Mouse (Mus musculus) myocyte (in vitro differentiated cells): ENCODE data around the gene Rnf169.

ENCODE experiments used
- CEBPB ChIP-seq: IDR thresholded peaks from 2 replicates; pipeline ENCODE4 v1.6.1; 2011; ENCODE audit warnings: mild to moderate bottlenecking, moderate library complexity; ENCODE audit not compliant: poor library complexity, insufficient read depth, severe bottlenecking
- E2F4 ChIP-seq: IDR thresholded peaks from one replicate; pipeline ENCODE4 v1.6.1; 2011; ENCODE audit warnings: mild to moderate bottlenecking, control low read depth, moderate library complexity; ENCODE audit not compliant: insufficient read depth
- MAX ChIP-seq: IDR thresholded peaks from one replicate; pipeline ENCODE4 v1.6.1; 2011; ENCODE audit warnings: low read depth, mild to moderate bottlenecking, control low read depth
- MYOD1 ChIP-seq, 3 experiments: IDR thresholded peaks; one replicate each; pipeline ENCODE4 v1.6.1; 2011; ENCODE audit warnings: control low read depth in 2 of 3, low read depth in 2 of 3, mild to moderate bottlenecking in 2 of 3, moderate library complexity in 1 of 3; ENCODE audit not compliant: insufficient read length in 2 of 3, control insufficient read depth in 1 of 3
- MYOG ChIP-seq, 3 experiments: IDR thresholded peaks; one replicate each; pipeline ENCODE4 v1.6.1; 2011; ENCODE audit warnings: control low read depth in 2 of 3, low read depth in 2 of 3, mild to moderate bottlenecking in 2 of 3; ENCODE audit not compliant: insufficient read length in 2 of 3, control insufficient read depth in 1 of 3, insufficient read depth in 1 of 3
- POLR2A ChIP-seq: IDR thresholded peaks from one replicate; pipeline ENCODE4 v1.6.1; 2011; ENCODE audit warnings: low read depth, mild to moderate bottlenecking, control low read depth, moderate library complexity; ENCODE audit not compliant: insufficient read length
- POLR2AphosphoS2 ChIP-seq: IDR thresholded peaks from one replicate; pipeline ENCODE4 v1.6.1; 2011; ENCODE audit warnings: low read depth, control low read depth; ENCODE audit not compliant: insufficient read length
- SRF ChIP-seq: IDR thresholded peaks from one replicate; pipeline ENCODE4 v1.6.1; 2011; ENCODE audit warnings: low read depth; ENCODE audit not compliant: control insufficient read depth, insufficient read length
- TCF12 ChIP-seq: IDR thresholded peaks from one replicate; pipeline ENCODE4 v1.6.1; 2011; ENCODE audit warnings: mild to moderate bottlenecking, control low read depth; ENCODE audit not compliant: poor library complexity, insufficient read depth, severe bottlenecking
- TCF3 ChIP-seq: IDR thresholded peaks from one replicate; pipeline ENCODE4 v1.6.1; 2011; ENCODE audit warnings: low read depth, control low read depth; ENCODE audit not compliant: insufficient read length
- USF1 ChIP-seq: IDR thresholded peaks from one replicate; pipeline ENCODE4 v1.6.1; 2011; ENCODE audit warnings: low read depth, mild to moderate bottlenecking, control low read depth, moderate library complexity

DNA sequence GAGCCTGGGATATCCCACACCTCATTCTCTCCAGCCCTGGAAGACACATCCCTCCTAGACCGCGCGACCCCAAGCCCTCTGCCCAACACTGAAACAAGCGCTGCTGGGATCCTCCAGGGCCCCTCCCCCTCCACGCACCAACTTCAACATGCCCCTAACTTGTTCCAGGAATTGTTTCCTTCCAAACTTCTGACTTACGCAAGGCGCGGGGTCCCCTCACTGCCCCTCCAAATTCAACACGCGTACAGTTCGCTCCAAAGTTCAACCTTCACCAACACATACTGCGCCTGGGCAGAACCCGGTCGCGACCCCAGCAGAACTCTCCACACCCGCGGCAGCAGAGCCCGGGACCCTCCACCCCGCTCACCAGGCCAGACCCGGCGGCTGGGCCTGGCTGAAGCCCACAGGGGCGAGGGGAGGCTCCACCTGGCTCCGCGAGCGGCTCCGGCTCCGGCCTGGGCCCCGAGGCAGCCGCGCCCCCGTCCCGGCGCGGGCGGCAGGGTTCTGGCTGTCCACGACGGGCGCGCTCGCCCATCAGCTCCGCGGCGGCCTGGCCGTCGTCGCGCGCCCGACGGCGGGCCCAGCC, 609 bp downstream of the Rnf169 start:
- TF ChIP-seq USF1 (no peak), POLR2A (no peak), E2F4 (no peak), MYOG (IDR thresholded peaks at IDR 0.05; ENCODE audit: control insufficient read depth in 1 of 3, insufficient read depth in 1 of 3, insufficient read length in 2 of 3, low read depth in 2 of 3) (no peak), TCF12 (no peak), MAX (no peak), POLR2AphosphoS2 (no peak), MYOD1 (IDR thresholded peaks at IDR 0.05; ENCODE audit: control insufficient read depth in 1 of 3, insufficient read length in 2 of 3, low read depth in 2 of 3) (no peak), TCF3 (no peak), SRF (no peak), CEBPB (no peak)
